Mouse (Mus musculus): ENCODE data around the gene Nedd9.

GRCm38 (mm10) chr13:41339653-41340351 lies 147.4 kb downstream of the Nedd9 start:
- TF ChIP-seq MAFK (IDR thresholded peaks at IDR 0.05; ENCODE audit: insufficient read depth, low read depth, low read length) = no peak
- no peak for TF ChIP-seq CHD2 (IDR thresholded peaks at IDR 0.05; ENCODE audit: low read depth, low read length)
- TF ChIP-seq HCFC1 (IDR thresholded peaks at IDR 0.05; ENCODE audit: borderline replicate concordance, insufficient read depth, low read length) = no peak
- no peak for TF ChIP-seq ZNF384 (IDR thresholded peaks at IDR 0.05; ENCODE audit: low read depth, low read length)
- TF ChIP-seq ZC3H11A (IDR thresholded peaks at IDR 0.05; ENCODE audit: borderline replicate concordance, low read depth, low read length) = no peak

Data from ES-E14 (cell line).